Mouse (Mus musculus) adrenal gland, postnatal 36 days (tissue): Measurements from ENCODE around the gene Kl. TPM values are rescaled to one million over a fixed set of nuclear protein-coding genes. Genes with fewer than 3 reads are reported as not detected.

Experiments
- DNase-seq, 2 experiments: peaks; one replicate each; pipeline ENCODE4 v3.0.0; 2021; ENCODE audit warnings: mixed read lengths in 1 of 2
- long read RNA-seq, 2 experiments: library from polyadenylated mRNA; stranded (forward); transcript quantifications; one replicate each; pipeline ENCODE4 v2.0.0; 2021; ENCODE audit warnings: borderline sequencing depth in 2 of 2
- total RNA-seq, 2 experiments: library from RNA; stranded (reverse); gene quantifications; 2 replicates each; pipeline ENCODE4 v1.2.3; 2021

Gene Kl
- under 1 TPM; 0.10 to 0.13 TPM for total RNA-seq
- long read RNA-seq, experiment 1, full-length matches to known transcripts = 1 of 1 reads
- long read RNA-seq, experiment 1, partial matches to known transcripts = 0 of 1 reads
- long read RNA-seq, experiment 1, other reads (novel, unspliced or antisense) = 0 of 1 reads
- long read RNA-seq, experiment 2 = 0 reads

DNA sequence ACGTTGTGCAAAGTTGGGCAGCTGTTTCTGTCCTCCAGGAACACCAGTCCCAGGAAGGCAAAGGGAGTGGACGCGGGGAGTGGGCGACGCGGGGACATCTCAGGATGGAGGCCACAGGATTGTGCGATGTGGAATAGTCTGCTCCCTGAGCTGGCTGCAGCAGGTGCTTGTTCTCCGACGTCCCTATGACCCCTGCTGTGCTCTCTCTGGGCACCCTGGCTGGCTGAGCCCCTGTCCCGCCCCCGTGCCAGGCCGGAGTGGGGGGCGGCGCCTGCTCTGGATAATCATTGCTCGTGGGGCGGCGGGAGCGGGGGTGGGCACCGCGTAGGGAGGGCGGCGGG lies at the start of gene Kl:
TSS of gene Kl (plus strand) at position 280 of the 341 bp plus-strand sequence.
- DNase-seq = no peak

DNA sequence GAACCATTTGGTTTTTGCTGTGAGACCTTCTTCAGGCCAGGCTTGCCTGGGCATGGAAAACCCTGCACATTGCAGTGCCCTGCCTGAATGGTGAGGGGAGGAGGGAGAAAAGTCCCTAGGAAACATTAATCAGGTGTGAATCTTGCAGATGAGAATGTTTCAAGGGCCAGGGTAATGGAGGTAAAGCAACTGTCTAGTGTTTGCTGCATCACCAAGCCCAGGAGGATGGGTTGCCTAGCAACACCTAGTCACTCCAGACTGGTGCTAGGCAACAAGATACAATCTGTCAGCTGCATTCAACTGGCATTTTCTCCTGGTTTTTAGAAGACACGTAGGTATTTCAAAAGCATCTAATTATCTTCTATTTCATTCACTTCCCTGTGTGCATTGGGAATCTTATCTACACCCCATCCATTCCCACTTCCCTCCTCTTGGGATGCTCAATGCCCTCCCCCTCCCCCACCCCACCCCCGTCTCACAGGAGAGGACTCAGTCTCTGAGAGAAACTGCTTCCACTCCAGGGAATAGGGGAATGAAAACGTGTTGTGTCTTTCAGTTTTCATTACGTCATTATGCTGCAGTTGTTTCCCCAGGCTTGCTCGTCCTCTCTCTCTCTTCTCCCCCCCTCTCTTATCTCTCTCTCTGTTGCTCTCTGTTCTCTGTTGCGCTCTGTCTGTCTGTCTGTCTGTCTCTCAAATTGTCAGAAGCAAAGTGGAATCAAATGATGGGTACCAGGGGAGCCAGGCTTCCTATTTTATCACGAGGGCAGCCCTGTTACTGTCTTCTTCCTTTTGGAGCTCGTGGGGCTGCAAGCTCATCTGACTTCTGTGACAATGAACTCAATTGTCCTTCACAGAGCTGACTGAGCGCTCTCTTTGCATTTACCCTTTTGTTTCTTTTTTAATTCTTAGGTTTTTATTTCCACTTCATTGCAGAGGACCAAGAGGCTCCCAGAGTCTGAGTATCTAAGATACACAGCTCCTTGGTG lies 46.1 kb upstream of the Kl start:
- no peak for DNase-seq

DNA sequence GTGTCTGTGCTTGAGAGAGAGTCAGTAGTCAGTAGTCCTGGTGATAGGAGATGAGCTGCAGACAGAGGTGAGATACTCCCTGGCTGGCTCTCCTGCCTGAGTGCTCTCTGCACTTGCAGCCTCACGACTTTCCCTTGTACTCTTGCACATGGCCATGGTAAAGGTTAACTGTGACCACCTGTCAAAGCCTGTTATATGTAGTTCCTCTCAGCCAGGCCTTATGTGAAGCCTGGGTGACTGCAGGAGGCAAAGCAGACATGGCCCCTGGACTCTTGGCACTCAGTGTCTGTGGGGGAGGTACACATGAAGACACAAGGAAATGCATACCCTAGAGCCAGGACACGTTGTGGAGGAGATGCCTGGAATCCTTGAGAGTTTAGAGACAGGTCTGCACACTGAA lies 40.3 kb upstream of the Kl start:
- DNase-seq = no peak

- DNase-seq = no peak
Observed at GRCm38 (mm10) chr5:150912656-150913055, 39.8 kb upstream of the Kl start.

DNA sequence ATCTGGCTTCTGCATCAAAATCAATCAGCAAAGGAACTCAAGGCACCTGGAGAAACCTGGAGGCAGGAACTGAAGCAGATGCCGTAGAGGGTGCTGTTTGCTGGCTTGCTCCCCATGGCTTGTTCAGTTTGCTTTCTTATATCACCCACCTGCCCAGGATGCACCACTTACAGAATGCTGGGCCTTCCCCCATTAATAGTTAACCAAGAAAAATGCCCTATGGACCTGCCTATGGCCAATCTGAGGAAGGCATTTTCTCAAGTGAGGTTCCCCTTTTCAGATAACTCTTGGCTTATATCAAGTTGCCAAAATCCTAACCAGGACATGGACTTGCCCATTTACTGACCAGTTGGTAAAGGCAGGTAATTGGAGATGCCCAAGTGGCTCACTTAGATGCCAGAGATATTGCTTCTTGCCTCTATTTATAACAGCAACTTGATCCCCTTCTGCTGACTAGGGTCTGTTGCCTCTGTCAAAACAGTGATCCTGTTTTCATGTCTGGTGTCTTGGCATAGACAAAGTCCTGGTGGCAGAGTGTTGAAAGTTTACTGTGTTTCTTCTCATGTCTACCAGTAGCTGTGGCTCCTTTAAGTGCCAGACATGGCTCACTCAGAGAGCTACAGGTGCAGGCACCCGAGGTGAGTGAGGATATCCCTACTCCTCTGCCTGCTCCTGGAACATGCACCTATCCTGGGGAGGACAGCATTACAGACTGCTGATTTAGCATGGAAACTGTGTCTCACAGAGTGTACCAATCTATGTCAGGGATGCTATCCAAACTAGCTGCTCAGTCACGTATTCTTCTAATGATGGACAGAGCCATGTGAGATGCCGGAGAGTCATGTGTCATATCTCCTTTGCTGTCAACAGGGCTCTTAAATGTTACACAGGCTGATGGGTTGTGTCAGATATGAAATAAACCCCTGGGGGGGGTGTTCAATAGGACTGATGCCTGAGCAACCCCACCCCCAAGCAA lies 37.0 kb upstream of the Kl start:
- no peak for DNase-seq

- DNase-seq = no peak
Observed at GRCm38 (mm10) chr5:150917131-150917858, 35.1 kb upstream of the Kl start.

- DNase-seq = no peak
Observed at GRCm38 (mm10) chr5:150918599-150918998, 33.8 kb upstream of the Kl start.

- no peak for DNase-seq
Observed at GRCm38 (mm10) chr5:150919269-150919668, 33.1 kb upstream of the Kl start.

- no peak for DNase-seq
Observed at GRCm38 (mm10) chr5:150919961-150920360, 32.4 kb upstream of the Kl start.

DNA sequence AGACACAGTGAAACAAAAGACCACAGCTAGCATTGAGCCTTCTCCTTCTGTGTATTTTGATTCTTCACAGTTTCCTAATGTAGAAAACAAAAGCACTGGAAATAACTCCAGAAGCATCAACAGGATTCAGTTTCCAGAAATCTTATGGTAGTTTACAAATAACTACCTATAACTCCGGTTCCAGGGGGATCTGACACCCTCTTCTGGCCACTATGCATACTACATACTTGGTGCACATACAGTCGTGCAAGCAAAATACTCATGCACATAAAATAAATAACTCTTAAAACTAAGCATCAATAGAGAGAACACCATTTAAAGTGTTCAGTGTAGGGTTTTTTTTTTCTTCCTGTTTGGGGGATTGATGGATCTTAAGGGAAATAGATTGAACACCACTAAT lies 23.0 kb upstream of the Kl start:
- no peak for DNase-seq

GRCm38 (mm10) chr5:150932596-150932995 lies 19.8 kb upstream of the Kl start:
- no peak for DNase-seq

DNA sequence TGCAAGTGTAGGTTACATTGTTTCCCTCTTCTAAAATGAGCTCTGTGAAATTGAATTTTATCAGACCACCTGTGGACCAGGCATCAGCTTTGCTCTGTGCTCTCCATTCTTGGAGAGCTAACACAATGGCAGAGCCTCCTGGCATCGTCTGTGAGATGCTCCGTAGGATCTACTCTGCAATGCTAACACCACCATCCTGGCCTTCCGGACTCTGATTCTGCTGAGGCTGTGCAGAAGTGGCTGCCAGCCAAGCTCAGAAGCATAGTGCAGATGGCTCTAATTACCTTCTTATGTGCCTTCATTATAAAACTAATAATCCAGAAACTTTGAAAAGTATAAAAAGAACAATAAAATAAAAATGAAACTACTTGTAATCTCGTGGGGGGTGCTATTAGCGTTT lies 16.2 kb upstream of the Kl start:
- no peak for DNase-seq

GRCm38 (mm10) chr5:150936807-150937206 lies 15.6 kb upstream of the Kl start:
- no peak for DNase-seq

DNA sequence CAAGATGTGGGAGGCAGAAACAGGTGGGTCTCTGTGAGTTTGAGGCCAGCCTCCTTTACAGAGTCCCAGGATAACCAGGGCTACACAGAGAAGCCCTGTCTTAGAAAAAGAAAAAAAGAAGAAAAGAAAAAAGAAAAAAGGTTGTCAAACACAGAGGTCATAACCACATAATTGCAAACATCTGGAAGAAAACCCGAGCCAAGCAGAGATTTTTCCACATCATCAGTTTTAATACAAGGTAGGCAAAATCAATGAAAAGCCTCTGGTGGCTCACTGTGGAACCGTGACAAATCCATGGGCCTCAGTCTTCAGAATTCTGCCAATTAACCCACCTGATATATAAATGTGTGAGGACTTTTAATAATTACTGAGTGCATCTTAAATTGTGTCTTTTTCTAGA lies 14.9 kb upstream of the Kl start:
- no peak for DNase-seq

GRCm38 (mm10) chr5:150945576-150945975 lies 6.8 kb upstream of the Kl start:
- DNase-seq = no peak

DNA sequence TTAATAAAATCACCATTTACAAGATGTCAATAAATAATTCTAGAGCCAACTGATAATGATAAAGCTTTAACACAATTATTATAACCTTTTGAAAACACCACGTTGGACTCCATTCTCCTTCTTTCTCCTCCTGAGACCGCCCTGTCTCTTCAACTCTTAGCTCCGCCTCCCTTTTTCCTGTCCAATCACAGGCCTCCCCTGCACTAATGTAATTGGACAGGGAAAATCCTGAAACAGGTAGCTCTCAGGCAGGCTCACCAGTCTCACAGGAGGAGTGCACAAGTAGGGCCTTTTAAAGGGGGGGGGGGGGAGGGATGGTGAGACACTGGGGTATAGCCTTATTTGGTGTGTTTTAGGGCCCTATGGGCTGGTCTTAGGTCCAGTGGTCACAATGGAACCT lies 3.3 kb upstream of the Kl start:
- DNase-seq = no peak

DNA sequence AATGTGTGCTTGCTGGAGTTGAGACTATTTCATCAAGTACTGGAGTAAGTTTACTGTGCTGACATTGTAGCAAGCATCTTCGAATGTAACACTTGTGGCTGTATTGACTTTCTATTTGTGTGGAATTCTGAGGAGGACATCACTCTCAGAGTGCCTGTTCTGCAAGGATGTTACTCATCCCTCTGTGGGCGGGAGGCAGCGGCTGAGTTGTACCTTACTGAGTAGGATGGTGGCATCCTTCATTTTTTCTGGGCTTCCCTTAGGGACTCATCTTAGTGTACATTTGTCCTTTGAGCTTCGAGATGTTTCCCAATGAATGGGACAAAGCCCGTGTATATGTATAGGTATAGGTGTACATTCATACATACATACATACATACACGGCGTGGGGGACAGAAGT lies 1.1 kb upstream of the Kl start:
- DNase-seq = no peak

GRCm38 (mm10) chr5:150952669-150953521 lies 488 bp downstream of the Kl start:
- DNase-seq = peak; percentile 11 to 40

DNA sequence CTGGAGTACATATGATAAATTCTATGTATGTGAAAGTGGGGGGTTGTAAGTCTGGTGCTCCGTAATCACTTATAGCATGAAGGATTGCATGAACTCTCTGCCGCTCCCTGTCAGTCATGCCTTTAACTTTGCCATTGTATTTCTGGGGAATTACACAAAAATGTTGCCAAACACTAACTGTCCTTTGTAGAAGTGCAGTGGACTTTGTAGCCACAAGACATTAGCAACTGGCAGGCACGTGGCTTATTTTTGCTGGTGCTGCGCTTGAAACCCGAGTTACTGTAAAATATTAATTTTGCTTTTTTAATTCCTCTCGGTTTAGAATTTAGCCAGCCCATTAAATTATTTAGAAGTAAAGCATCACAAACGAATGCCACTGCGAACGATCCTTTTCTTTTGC lies 2.4 kb downstream of the Kl start:
- no peak for DNase-seq

DNA sequence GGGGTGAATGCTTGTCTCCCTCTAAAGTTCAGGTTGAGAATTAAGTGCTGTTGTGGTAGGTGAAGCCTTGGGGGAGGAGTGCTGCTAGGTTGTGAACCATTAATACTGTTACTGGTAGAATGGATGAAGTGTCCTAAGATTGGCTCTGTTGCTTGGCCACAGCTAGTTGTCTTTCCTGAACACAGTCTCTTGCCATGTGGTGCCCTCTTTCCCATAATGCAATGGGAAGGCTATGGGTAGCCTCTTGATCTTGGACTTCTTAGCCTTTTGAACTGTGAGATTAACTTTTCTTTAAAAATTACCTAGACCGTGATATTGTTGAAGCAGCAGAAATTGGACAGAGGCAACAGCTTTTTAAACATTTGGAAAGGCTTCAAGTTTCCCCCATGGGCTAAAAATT lies 7.5 kb downstream of the Kl start:
- no peak for DNase-seq

GRCm38 (mm10) chr5:150961615-150962014 lies 9.2 kb downstream of the Kl start:
- DNase-seq = no peak
